Mouse (Mus musculus): ENCODE results near the gene Atp6v0a4.

The Atp6v0a4 gene

DNA sequence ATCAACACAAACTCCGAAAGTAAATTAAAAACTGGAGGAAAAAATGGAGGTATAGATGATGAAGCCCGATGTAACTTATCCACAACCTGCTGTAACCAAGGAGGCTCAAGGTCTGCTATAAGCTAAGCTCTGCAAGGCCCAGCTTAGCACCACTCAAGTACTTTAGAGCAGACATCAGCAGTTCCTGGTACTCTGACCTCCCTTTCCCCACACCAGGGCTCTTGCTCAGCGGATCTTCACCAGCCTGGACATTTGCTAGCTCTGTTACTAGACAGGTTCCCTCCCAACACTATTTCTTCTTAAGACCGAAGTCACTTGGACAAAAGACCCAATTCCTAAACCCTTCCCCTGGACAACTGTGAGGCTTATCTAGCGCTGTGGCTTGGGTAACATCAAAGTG is 496 bp upstream of the Atp6v0a4 start:
- DNase-seq (ENCODE audit: low read depth, low spot score) = no peak

DNA sequence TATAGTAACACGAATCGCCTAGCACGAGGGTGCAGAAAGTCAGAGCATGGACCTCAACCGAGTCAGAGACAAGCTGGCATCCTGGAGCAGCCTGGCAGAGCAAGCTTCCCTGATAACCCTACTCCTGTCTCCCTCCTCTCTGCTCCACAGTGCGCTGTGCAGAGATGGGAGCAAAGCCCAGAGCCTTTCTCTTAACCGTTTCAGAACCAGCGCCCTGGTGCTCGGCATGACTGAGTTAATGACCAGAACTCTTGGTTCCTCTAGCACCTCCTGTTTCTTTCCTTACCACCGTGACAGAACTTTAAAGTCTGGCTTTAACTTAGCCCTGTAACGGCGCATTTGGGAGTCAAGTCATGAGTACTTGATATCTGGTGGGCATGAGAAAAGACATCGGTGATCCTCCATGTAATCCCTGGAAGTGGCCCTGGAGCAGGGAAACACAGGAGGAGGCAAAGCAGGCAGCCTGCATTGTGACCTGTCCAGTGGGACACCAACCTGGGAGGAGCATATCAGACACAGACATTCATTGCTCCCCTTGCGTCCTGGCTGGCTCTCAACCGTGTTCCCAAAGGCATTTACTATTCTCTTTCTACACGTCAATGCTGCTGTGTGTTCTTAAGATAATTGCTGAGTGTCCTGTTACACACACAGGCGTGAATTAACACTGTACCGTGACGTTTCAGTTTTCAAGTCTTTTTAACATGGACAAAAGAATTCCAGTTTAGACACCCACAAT is 747 bp downstream of the Atp6v0a4 start:
- no peak for DNase-seq (ENCODE audit: low read depth, low spot score)

- no peak for DNase-seq (ENCODE audit: low read depth, low spot score)
Observed at GRCm38 (mm10) chr6:38122791-38123190, 1.6 kb downstream of the Atp6v0a4 start.

- DNase-seq (ENCODE audit: low read depth, low spot score) = no peak
Observed at GRCm38 (mm10) chr6:38121843-38122242, 2.5 kb downstream of the Atp6v0a4 start.

DNA sequence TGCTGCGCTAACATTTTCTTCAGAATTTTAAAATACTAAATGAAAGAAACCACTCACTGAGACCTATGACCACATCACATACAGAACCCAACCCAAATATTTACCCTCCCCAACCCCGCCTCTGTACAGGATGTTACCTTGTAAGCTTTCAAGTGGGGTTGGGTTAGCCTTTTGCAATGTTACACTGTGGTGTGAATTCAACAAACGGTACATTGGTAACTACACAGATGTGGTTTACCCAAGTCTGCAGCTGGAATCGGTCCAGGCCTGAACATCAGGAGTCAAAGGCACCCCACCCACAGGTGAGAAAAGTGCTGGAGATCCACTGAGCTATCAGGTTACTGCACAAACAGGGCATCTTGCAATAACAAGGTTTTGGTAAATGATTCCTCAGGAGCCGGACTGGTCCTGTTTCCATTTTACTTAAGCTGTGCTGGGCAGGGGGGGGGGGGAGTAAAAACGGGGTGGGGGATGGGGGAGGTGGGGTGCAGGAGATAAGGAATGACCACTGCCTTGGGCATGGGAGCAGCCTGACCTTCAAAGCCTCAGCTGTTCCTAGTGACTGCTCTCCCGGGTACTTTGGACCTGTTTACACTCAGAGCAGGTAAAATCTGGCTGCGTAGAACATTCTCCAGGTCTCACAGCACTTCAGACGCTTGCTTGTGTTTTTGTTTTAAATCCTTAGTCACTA is 3.6 kb downstream of the Atp6v0a4 start:
- no peak for DNase-seq (ENCODE audit: low read depth, low spot score)

DNA sequence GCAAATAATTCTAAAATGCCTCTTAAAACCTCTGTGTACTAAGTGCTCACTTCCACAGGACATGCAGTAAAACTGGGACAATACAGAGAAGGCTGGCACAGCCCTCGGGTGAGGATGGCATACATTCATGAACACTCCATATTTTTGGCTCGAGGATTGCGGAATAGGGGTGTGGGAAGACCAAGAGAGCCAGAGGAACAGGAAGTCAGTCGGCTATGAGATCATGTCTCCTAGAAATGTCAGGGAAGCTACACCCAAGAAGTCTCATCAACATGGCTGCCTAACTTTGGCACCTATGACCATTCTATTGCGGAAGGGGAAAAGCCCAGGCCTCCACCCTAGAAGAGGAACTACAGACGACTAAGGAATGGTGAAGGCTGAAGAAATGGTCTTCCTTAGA is 6.0 kb downstream of the Atp6v0a4 start:
- no peak for DNase-seq (ENCODE audit: low read depth, low spot score)

DNA sequence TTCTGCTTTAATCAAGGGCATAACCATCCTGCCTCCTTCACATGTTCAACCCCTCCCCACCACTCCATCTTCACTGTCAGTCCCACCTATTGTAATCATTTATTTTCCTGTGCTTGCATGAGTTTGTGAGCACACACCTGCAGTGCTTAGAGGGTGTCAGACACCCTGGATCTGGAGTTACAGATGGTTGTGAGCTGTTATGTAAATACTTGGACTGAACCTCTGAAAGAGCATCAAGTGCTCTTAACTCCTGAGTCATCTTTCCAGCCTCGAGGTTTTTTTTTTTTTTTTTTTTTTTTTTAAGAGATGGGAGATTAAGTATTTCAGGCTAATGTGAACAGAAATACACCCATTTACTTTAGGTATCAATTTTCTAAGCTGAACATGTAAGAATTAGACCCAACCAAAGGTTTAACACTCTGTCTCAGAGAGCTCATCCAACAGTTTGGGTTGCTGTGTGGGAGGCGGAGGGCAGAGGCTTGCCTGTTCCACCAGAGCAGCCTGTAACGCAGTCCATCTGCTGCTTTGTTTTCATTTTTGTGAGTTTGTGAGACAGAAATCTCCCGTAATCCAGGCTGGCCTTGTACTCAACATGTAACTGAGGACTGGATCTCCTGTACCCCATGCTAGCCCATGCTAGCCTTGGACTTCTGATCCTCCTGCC is 8.1 kb downstream of the Atp6v0a4 start:
- no peak for DNase-seq (ENCODE audit: low read depth, low spot score)

- no peak for DNase-seq (ENCODE audit: low read depth, low spot score)
Observed at GRCm38 (mm10) chr6:38110859-38111258, 13.5 kb downstream of the Atp6v0a4 start.

- DNase-seq (ENCODE audit: low read depth, low spot score) = no peak
Observed at GRCm38 (mm10) chr6:38109871-38110270, 14.5 kb downstream of the Atp6v0a4 start.

DNA sequence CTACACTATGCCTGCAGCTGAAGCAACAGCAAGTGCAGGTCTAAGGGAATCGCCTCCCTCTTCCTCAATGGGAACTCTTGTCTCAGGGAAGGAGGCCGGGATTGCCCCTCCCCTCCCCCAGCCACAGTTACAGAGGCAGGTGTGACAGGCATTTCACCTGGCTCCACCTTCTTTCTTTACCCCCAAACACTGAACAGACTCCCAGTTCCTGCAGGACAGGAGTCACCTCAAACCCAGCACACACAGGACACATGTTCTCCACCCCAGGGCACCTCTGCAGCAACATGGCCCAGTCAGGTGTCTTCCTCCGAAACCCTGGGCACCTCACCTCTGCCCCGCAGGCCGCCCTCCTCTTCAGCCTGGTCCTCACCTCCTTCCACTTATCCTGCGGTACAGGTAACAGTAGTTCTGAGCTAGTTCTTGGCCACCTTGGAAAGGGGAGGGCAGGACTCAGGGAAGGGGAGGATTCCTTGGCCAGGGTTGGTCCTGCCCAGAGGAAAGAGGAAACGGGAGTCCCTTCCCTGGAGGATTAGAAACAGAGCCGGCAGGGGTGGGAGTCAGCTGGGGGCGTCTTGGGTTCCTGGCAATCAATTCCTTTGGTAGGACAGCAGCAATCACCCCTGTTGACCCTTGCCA is 15.1 kb downstream of the Atp6v0a4 start, which contains the start of gene Tmem213:
Tmem213 (plus strand) TSS at position 96 of the 636 bp plus-strand sequence.
- no peak for DNase-seq (ENCODE audit: low read depth, low spot score)

DNA sequence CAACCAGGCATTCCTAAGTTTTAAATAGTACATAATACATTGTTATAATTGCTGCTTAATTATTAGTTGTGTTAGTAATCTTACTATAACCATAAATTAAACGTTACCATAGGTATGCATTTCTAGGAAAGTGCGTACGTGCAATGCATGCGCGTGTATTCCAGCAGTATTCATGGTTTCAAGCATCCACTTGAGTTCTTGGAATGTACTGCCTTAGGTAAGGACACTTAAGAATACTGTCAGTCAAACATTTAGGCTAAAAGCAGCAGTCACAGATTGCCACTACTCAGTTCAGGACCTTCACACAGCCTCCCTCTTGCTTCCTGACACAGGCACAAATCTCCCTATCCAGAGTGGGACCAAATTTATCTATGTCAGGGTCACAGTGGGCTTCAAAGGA is 15.9 kb downstream of the Atp6v0a4 start:
- DNase-seq (ENCODE audit: low read depth, low spot score) = no peak

- no peak for DNase-seq (ENCODE audit: low read depth, low spot score)
Observed at GRCm38 (mm10) chr6:38105924-38106323, 18.5 kb downstream of the Atp6v0a4 start.

DNA sequence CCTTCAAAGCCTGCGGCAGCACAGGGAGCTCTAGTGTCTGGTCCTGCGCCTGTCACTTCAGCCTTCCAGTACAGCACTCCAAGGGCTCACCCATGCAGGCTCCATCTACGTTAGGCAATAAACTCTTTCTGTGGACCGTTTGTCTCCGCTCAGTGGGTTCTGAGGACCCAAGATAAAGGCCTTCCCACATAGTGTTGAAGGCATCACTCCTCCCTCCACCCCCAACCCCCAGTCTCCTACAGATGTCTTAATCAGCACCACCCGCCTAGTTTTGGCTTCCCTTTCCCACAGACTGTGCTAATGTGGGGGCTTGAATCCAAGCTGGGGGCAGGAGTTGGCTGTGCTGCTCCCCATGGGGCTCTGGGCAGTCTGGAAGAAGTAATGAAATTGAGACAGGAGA is 20.6 kb downstream of the Atp6v0a4 start:
- DNase-seq (ENCODE audit: low read depth, low spot score) = no peak

DNA sequence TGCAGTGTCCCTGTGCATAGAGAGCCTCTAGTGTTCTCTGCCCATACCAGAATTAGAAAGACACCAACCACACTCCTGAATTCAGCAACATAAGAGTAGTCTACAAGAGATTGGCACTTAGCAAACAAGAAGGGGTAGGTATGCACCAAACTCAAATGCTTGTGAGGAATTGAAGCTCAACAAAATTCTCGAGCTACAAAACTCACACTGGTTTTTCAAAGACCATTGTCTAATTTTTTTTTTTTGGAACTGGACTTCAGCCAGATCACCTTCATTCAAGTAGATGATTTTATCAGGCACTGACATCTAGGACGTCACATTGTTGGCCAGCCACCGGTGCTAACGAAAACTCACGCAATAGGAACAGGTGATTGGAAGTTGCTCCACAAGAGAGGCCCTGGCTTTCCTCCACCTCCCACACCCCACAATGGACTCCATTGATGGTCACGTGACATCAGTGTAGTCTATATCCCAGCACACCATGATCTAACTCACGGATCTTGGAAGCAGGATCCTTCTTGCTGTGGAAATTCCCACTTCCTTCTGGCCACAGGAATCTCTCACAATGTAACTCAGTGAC is 22.1 kb downstream of the Atp6v0a4 start:
- DNase-seq (ENCODE audit: low read depth, low spot score) = no peak

DNA sequence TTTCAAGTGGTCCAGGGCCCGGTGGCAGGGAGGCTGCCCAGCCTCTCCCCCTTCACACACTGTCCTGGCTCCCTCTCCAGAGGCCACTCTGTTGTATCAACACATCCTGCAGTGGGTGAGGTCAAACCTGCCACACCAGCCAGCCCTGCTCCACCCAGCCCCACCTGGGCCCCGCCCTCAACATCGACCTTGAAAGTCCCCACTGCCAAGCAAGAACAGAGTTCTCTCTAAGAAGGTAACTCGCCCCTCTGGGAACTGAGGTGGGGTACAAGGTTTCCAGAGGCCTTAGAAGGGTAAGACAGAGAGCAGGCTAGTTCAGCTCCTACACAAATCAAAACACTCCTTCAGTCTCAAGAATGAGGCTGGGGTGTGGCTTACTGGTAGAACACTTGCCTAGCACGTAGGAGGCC is 27.4 kb downstream of the Atp6v0a4 start:
- DNase-seq (ENCODE audit: low read depth, low spot score) = no peak

DNA sequence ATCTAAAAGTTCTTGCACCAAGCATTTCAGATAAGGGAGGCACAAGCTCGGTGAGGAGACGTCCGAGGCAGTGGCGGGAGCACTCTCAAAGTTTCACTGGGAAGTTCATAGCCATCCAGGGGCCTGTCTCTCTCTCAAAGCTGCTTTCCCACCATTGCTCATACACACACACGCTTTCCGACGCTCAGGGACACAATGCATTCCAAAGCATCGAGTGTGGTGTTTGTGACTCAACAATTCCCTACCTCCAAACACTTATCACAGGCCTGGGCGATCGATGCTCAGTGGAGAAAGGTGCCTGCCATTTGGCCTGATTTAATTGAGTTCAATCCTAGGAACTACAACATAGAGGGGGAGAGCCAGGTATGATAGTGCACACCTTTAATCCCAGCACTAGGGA is 29.7 kb downstream of the Atp6v0a4 start:
- no peak for DNase-seq (ENCODE audit: low read depth, low spot score)

GRCm38 (mm10) chr6:38092539-38092938 is 31.8 kb downstream of the Atp6v0a4 start:
- DNase-seq (ENCODE audit: low read depth, low spot score) = no peak

DNA sequence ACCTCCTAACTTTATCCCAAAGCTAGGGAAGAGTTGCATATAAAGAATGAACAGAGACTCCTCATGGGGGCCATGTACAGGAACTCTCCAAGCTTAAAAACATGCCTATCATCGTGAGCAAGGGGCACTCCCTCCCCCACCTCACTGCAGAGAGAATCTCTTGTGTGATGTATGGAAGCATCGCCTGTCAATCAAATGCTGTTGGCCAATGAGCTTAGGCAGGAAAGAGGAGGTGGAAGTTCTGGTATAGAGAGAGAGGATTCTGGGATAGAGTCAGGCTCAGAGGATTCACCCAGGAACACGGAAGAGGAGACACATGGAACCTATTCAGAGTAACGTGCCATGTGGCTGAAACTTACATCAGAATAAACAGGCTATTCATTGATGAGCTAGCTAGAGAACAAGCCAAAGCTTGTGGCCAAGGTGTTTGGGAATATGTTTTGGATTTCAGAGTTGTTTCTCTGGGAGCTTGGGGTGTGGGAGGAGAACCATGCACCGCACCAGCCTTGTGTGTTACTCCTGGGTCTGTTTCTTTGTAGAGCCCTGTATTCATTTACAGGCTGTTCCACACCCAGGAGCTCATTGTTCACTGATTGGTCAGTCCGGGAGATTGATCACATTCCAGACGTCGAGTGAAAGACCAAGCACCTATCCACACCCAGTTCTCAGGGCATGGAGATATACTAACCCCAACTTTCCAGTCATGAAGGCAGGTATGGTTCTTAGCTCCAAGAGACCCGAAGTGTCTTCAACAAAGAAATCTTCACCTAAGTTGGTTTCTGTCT is 37.0 kb downstream of the Atp6v0a4 start:
- DNase-seq (ENCODE audit: low read depth, low spot score) = no peak

- no peak for DNase-seq (ENCODE audit: low read depth, low spot score)
Observed at GRCm38 (mm10) chr6:38083204-38083603, 41.2 kb downstream of the Atp6v0a4 start.

DNA sequence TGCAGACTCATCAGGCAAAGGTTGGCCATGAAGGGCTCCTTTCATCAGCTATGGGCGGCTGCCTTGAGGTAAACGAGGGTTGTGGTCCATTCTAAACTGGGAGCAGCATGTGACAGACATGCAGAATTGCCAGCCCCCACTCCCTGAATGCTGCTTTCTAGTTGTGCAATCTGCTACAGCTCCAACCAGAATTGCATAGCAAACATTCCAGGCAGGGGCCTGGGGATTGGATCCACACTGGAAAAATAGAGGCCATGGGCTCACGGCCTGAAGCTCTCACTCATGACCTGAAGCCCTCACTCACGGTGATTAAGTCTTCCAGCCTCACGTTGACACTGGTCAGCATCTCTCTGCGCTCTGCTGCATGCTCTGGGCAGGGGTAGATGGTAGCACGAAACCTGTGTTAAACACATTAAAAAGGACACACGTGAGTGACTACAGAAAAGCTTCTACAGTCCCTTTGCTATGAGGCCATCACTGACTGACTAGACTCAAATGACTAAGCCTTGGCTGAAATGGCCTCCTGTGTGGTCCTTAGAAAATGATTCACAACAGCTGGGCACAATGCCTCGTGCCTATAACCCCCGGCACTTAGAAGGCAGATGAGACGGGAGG is 42.6 kb downstream of the Atp6v0a4 start:
- no peak for DNase-seq (ENCODE audit: low read depth, low spot score)

- no peak for DNase-seq (ENCODE audit: low read depth, low spot score)
Observed at GRCm38 (mm10) chr6:38080364-38080763, 44.0 kb downstream of the Atp6v0a4 start.
